Mouse (Mus musculus): ENCODE data around the gene Agbl4. TPM values are rescaled to one million over a fixed set of nuclear protein-coding genes. Genes with fewer than 3 reads are reported as not detected.

The Agbl4 gene
- polyA plus RNA-seq, 1 experiment = not detected

DNA sequence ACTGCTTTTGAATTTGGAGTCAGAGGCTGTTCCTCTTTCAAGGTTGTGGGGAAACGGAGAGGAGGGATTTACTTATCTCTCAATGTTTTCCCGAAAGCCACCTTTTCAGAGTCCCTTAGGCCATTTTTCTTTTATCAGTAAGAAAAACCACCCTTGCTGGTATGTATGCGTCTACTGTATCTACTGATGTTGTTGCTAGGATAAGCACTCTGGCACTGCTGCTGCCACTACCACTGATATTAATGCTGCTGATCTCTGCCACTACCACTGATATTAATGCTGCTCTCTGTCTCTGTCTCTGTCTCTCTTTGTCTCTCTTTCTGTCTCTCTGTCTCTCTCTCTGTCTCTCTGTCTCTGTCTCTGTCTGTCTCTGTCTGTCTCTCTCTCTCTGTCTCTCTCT is 1271.9 kb downstream of the Agbl4 start:
- H3K27me3 ChIP-seq (ENCODE audit: control insufficient read depth, insufficient read depth, insufficient read length) = no peaks in the 10 kb centered on the region
- TF ChIP-seq POLR2AphosphoS2 (IDR thresholded peaks at IDR 0.05; ENCODE audit: insufficient read length, low read depth) (no peak), MAX (IDR thresholded peaks at IDR 0.05; ENCODE audit: low read depth) (no peak), MYOD1 (IDR thresholded peaks at IDR 0.05; ENCODE audit: control insufficient read depth in 1 of 3, insufficient read length in 2 of 3, low read depth in 2 of 3) (no peak), TCF3 (IDR thresholded peaks at IDR 0.05; ENCODE audit: insufficient read length, low read depth) (no peak), CEBPB (IDR thresholded peaks at IDR 0.05; ENCODE audit: insufficient read depth, poor library complexity, severe bottlenecking) (no peak), E2F4 (IDR thresholded peaks at IDR 0.05; ENCODE audit: insufficient read depth) (no peak), TCF12 (IDR thresholded peaks at IDR 0.05; ENCODE audit: insufficient read depth, poor library complexity, severe bottlenecking) (no peak), USF1 (IDR thresholded peaks at IDR 0.05; ENCODE audit: low read depth) (no peak), SRF (IDR thresholded peaks at IDR 0.05; ENCODE audit: control insufficient read depth, insufficient read length, low read depth) (no peak), REST (IDR thresholded peaks at IDR 0.05; ENCODE audit: insufficient read depth, insufficient read length) (no peak), MYOG (IDR thresholded peaks at IDR 0.05; ENCODE audit: control insufficient read depth in 1 of 3, insufficient read depth in 1 of 3, insufficient read length in 2 of 3, low read depth in 2 of 3) (no peak), POLR2A (IDR thresholded peaks at IDR 0.05; ENCODE audit: insufficient read length, low read depth) (no peak)
- no peak overlapping the region for H3K4me2 ChIP-seq (ENCODE audit: low read depth)
- no peaks in the 10 kb centered on the region for H3K79me2 ChIP-seq (ENCODE audit: control insufficient read depth, insufficient read depth)
- H3K36me3 ChIP-seq (ENCODE audit: control insufficient read depth, insufficient read depth) = no peaks in the 10 kb centered on the region
- H3ac ChIP-seq (ENCODE audit: control insufficient read depth, insufficient read length) = no peak overlapping the region
- H3K4me3 ChIP-seq = no peak overlapping the region

DNA sequence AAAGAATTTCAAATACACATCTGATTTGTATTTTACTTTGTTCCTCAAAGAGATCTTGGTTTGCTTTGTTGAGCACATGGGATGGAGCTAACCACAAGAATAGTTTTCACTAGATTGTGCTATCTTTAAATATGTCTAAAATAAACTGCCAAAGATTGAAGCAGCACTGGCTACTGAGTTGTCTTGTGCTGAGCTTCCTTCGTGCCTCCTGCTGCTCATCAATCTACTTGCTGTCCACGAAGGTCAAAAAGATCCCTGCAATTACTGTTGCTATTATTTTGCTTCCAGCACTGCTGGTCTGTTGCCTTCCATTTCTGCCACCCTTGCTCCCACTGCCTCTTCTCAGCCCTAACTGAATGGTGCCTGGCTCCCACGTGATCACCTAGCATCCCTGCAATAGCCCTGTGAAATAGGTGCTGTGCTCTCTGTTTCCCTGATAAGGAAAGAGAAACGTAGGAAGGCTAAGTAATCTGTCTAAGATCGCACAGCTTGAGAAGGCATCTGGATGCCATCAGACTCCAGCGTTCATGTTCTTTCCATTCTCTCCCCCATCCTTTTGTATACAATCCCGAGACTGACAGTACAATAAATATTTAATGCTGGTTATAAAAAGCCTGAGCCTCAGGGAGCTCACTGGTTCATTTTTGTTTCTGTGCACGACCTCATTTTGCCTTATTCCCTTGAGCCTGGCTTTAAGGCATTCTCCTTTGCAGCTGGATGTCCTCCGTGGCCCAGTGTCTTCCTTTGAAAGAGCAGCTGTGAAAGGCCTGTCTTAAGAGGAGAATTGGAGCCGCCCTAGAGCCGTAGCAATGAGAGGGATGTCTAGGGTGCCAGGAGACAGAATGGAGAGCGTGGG is 1273.3 kb downstream of the Agbl4 start:
- Histone ChIP-seq H3K4me2 (ENCODE audit: low read depth) (no peak overlapping the region), H3ac (ENCODE audit: control insufficient read depth, insufficient read length) (no peak overlapping the region), H3K4me3 (no peak overlapping the region), H3K79me2 (ENCODE audit: control insufficient read depth, insufficient read depth) (no peaks in the 10 kb centered on the region), H3K27me3 (ENCODE audit: control insufficient read depth, insufficient read depth, insufficient read length) (no peaks in the 10 kb centered on the region), H3K36me3 (ENCODE audit: control insufficient read depth, insufficient read depth) (no peaks in the 10 kb centered on the region)
- TF ChIP-seq REST (IDR thresholded peaks at IDR 0.05; ENCODE audit: insufficient read depth, insufficient read length) = no peak
- TF ChIP-seq USF1 (IDR thresholded peaks at IDR 0.05; ENCODE audit: low read depth) = peak; percentile 15

DNA sequence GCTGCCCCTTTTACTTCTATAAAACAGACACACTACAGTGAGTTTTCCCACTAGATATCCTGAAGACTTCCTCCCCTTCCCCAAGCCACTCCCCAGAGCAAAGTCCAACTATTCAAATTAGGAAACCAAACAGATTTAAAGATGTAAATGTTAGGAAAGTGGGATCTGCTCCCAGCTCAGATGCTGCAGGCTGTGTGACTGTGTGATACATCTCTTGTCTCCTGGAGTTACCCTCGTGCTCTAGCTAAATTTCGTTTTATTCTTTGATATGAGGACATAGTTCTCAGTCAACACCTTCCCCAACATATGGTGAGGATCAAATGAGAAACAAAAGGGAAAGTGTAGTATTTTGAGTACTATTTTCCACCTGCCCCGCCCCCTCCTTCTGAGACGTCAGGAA is 1274.0 kb downstream of the Agbl4 start:
- Histone ChIP-seq H3K4me2 (ENCODE audit: low read depth) (no peak overlapping the region), H3ac (ENCODE audit: control insufficient read depth, insufficient read length) (no peak overlapping the region), H3K27me3 (ENCODE audit: control insufficient read depth, insufficient read depth, insufficient read length) (no peaks in the 10 kb centered on the region), H3K36me3 (ENCODE audit: control insufficient read depth, insufficient read depth) (no peaks in the 10 kb centered on the region), H3K4me3 (no peak overlapping the region), H3K79me2 (ENCODE audit: control insufficient read depth, insufficient read depth) (no peaks in the 10 kb centered on the region)
- TF ChIP-seq MYOG (IDR thresholded peaks at IDR 0.05; ENCODE audit: control insufficient read depth in 1 of 3, insufficient read depth in 1 of 3, insufficient read length in 2 of 3, low read depth in 2 of 3) (no peak), TCF12 (IDR thresholded peaks at IDR 0.05; ENCODE audit: insufficient read depth, poor library complexity, severe bottlenecking) (no peak), TCF3 (IDR thresholded peaks at IDR 0.05; ENCODE audit: insufficient read length, low read depth) (no peak), MAX (IDR thresholded peaks at IDR 0.05; ENCODE audit: low read depth) (no peak), SRF (IDR thresholded peaks at IDR 0.05; ENCODE audit: control insufficient read depth, insufficient read length, low read depth) (no peak), CEBPB (IDR thresholded peaks at IDR 0.05; ENCODE audit: insufficient read depth, poor library complexity, severe bottlenecking) (no peak), POLR2A (IDR thresholded peaks at IDR 0.05; ENCODE audit: insufficient read length, low read depth) (no peak), REST (IDR thresholded peaks at IDR 0.05; ENCODE audit: insufficient read depth, insufficient read length) (no peak), POLR2AphosphoS2 (IDR thresholded peaks at IDR 0.05; ENCODE audit: insufficient read length, low read depth) (no peak), USF1 (IDR thresholded peaks at IDR 0.05; ENCODE audit: low read depth) (no peak), MYOD1 (IDR thresholded peaks at IDR 0.05; ENCODE audit: control insufficient read depth in 1 of 3, insufficient read length in 2 of 3, low read depth in 2 of 3) (no peak), E2F4 (IDR thresholded peaks at IDR 0.05; ENCODE audit: insufficient read depth) (no peak)

DNA sequence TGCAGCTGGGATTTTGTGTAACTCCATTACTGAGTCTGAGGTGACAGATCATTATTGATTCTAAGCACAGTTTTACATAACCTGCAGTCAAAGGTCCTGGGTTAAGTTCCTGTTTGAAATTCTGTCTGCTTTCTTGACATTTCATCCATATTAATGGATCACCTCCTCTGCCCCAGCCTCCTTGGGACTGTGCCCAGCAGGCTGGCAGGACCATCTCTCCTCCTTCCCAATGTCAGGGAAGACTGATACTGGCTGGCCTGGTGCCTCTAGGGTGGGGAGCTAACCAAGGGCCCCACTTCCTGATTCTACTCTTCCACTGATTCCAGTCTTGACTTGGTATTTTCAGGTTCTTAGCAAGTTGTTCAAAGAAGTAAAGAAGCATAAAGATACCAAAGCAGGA is 1276.4 kb downstream of the Agbl4 start:
- no peaks in the 10 kb centered on the region for H3K79me2 ChIP-seq (ENCODE audit: control insufficient read depth, insufficient read depth)
- no peak overlapping the region for H3K4me2 ChIP-seq (ENCODE audit: low read depth)
- no peaks in the 10 kb centered on the region for H3K36me3 ChIP-seq (ENCODE audit: control insufficient read depth, insufficient read depth)
- TF ChIP-seq POLR2AphosphoS2 (IDR thresholded peaks at IDR 0.05; ENCODE audit: insufficient read length, low read depth) (no peak), MYOG (IDR thresholded peaks at IDR 0.05; ENCODE audit: control insufficient read depth in 1 of 3, insufficient read depth in 1 of 3, insufficient read length in 2 of 3, low read depth in 2 of 3) (no peak), CEBPB (IDR thresholded peaks at IDR 0.05; ENCODE audit: insufficient read depth, poor library complexity, severe bottlenecking) (no peak), MAX (IDR thresholded peaks at IDR 0.05; ENCODE audit: low read depth) (no peak), SRF (IDR thresholded peaks at IDR 0.05; ENCODE audit: control insufficient read depth, insufficient read length, low read depth) (no peak), TCF3 (IDR thresholded peaks at IDR 0.05; ENCODE audit: insufficient read length, low read depth) (no peak), E2F4 (IDR thresholded peaks at IDR 0.05; ENCODE audit: insufficient read depth) (no peak), USF1 (IDR thresholded peaks at IDR 0.05; ENCODE audit: low read depth) (no peak), REST (IDR thresholded peaks at IDR 0.05; ENCODE audit: insufficient read depth, insufficient read length) (no peak), MYOD1 (IDR thresholded peaks at IDR 0.05; ENCODE audit: control insufficient read depth in 1 of 3, insufficient read length in 2 of 3, low read depth in 2 of 3) (no peak)
- H3K4me3 ChIP-seq = no peak overlapping the region
- no peaks in the 10 kb centered on the region for H3K27me3 ChIP-seq (ENCODE audit: control insufficient read depth, insufficient read depth, insufficient read length)
- no peak overlapping the region for H3ac ChIP-seq (ENCODE audit: control insufficient read depth, insufficient read length)

DNA sequence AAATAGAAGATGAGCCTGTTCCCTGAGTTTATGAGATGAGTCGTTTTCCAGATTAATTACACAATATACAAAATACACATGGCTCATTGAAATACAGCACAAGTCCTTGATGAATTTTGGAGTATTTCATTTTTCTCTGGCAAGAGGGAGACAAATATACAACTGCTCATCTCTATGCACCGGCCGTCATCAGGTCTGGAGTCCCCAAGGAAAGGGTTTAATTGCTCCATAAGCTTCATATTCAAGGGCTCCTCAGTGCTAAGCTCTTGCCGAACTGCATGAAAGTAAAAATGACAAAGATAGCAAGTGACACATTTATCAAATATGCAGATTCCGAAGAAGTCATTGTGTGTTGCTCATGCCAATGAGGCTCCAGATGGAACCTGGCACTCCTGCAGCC is 1284.5 kb downstream of the Agbl4 start:
- Histone ChIP-seq H3K36me3 (ENCODE audit: control insufficient read depth, insufficient read depth) (no peaks in the 10 kb centered on the region), H3ac (ENCODE audit: control insufficient read depth, insufficient read length) (no peak overlapping the region), H3K4me3 (no peak overlapping the region), H3K27me3 (ENCODE audit: control insufficient read depth, insufficient read depth, insufficient read length) (no peaks in the 10 kb centered on the region), H3K4me2 (ENCODE audit: low read depth) (no peak overlapping the region), H3K79me2 (ENCODE audit: control insufficient read depth, insufficient read depth) (no peaks in the 10 kb centered on the region)
- TF ChIP-seq TCF12 (IDR thresholded peaks at IDR 0.05; ENCODE audit: insufficient read depth, poor library complexity, severe bottlenecking) (no peak), CEBPB (IDR thresholded peaks at IDR 0.05; ENCODE audit: insufficient read depth, poor library complexity, severe bottlenecking) (no peak), POLR2A (IDR thresholded peaks at IDR 0.05; ENCODE audit: insufficient read length, low read depth) (no peak), TCF3 (IDR thresholded peaks at IDR 0.05; ENCODE audit: insufficient read length, low read depth) (no peak), REST (IDR thresholded peaks at IDR 0.05; ENCODE audit: insufficient read depth, insufficient read length) (no peak), USF1 (IDR thresholded peaks at IDR 0.05; ENCODE audit: low read depth) (no peak)
